Mouse (Mus musculus) kidney, adult 2 months (tissue): Measurements from ENCODE around the gene Ltb. TPM values are rescaled to one million over a fixed set of nuclear protein-coding genes. Genes with fewer than 3 reads are reported as not detected.
"Not testable (repeated sequence)": the region's sequence is repeated elsewhere in the genome, so short reads cannot be mapped to it uniquely, and the experiment has no call there.

Experiments
- DNase-seq: peaks from one replicate; pipeline ENCODE4 v3.0.0; 2021
- H3K27ac ChIP-seq: fragments of 200-500 bp; 2 replicates; pipeline ENCODE4 v1.5.1; 2012; ENCODE audit warnings: low read depth, low read length, control low read depth, inconsistent platforms; ENCODE audit not compliant: insufficient read depth
- H3K27me3 ChIP-seq: fragments of 200-500 bp; replicated peaks from 2 replicates; pipeline ENCODE4 v1.6.1; 2012; ENCODE audit warnings: mild to moderate bottlenecking, moderate library complexity, low read length, inconsistent platforms; ENCODE audit not compliant: control insufficient read depth, insufficient read depth
- H3K36me3 ChIP-seq: fragments of 200-500 bp; 2 replicates; pipeline ENCODE4 v1.6.1; 2012; ENCODE audit warnings: mild to moderate bottlenecking, moderate library complexity, low read length, inconsistent platforms; ENCODE audit not compliant: control insufficient read depth, insufficient read depth
- H3K4me1 ChIP-seq: fragments of 200-500 bp; 2 replicates; pipeline ENCODE4 v1.6.1; 2011; ENCODE audit warnings: low read length; ENCODE audit not compliant: control insufficient read depth, insufficient read depth
- H3K4me3 ChIP-seq: fragments of 200-500 bp; 2 replicates; pipeline ENCODE4 v1.5.1; 2011; ENCODE audit warnings: mild to moderate bottlenecking, low read depth, low read length, control low read depth; ENCODE audit not compliant: insufficient read depth
- CTCF ChIP-seq: fragments of 200-500 bp; conservative IDR thresholded peaks from 2 replicates; pipeline ENCODE4 v1.5.1; 2011; ENCODE audit warnings: low read depth, mild to moderate bottlenecking, control low read depth, low read length, moderate library complexity, mixed read lengths; ENCODE audit not compliant: insufficient read depth, insufficient read length
- POLR2A ChIP-seq: fragments of 200-500 bp; IDR thresholded peaks from one replicate; pipeline ENCODE4 v1.6.1; 2011; ENCODE audit warnings: low read depth, low read length, control low read depth
- WGBS: fragments of 180-500 bp; shearing (Covaris S2); methylation state at CpG from one replicate; pipeline ENCODE4 v1.1.7; 2018; 5-methylcytosine and 5-hydroxymethylcytosine counted together
- polyA plus RNA-seq: library from polyadenylated mRNA; depleted of rRNA; stranded (reverse); fragments of >200 nt; gene quantifications from 2 replicates; pipeline ENCODE4 v1.2.3, GENCODE M21; 2012

The Ltb gene
- polyA plus RNA-seq, 1 experiment: 20.9 TPM

DNA sequence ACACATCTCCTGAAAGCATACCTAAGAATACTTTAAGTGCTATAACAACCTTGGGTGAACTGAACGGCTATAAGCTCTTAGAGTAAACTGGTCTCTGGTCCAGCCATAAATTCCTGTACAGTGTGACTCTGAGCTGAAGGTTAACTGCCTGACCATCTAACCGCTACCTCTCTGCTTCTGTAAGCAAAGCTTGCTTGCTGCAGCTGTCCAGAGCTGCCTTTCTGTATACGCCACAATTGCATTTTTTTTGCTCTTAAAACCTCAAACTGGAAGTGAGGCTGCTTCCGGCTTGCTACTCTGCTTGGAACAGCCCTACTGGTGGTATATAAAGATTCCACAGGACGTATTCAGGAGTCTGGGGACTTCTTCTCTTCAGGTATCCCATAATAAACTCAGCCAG is 38.4 kb downstream of the Ltb start:
- Histone ChIP-seq H3K4me3 (no peak overlapping the region), H3K27me3 (no peaks in the 10 kb centered on the region), H3K27ac (peak overlapping the region; percentile 47; the same call in 1 of the 2 replicates), H3K4me1 (peaks cover 4% of the 10 kb centered on the region; the same call in 1 of the 2 replicates), H3K36me3 (no peaks in the 10 kb centered on the region)
- no peak for DNase-seq
- 60% methylated on average over 5 of the region's 5 CpGs for WGBS
- no peak for TF ChIP-seq POLR2A
- no peak for TF ChIP-seq CTCF

GRCm38 (mm10) chr17:35233114-35233980 is 39.1 kb downstream of the Ltb start, which contains the start of gene Atp6v1g2:
TSS of gene Atp6v1g2 (plus strand) at chr17:35233660.
- Histone ChIP-seq H3K4me3 (no peak within 1 kb of the TSS), H3K27me3 (no peaks in the 10 kb centered on the region), H3K27ac (peak within 1 kb of the TSS; percentile 47), H3K4me1 (peaks cover 4% of the 10 kb centered on the region; the same call in 1 of the 2 replicates), H3K36me3 (no peaks in the 10 kb centered on the region)
- peak; percentile 59 for DNase-seq
- TF ChIP-seq POLR2A (no peak), CTCF (no peak)
- WGBS: 41% methylated on average over 18 of the region's 18 CpGs

DNA sequence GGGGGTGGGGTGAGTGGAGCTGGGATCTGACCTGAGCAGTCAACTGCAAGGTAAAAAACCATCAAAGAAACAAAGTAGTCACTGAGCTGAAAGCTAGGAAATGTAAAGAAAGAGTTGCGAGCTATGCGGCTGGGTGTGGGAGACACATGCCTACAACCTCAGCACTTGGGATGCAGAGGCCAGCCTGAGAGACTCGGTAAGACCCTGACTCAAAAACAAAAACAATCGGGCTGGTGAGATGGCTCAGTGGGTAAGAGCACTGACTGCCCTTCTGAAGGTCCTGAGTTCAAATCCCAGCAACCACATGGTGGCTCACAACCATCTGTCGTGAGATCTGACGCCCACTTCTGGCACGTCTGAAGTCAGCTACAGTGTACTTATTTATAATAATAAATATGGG is 39.9 kb downstream of the Ltb start:
- DNase-seq, H3K4me3 ChIP-seq, H3K36me3 ChIP-seq, H3K4me1 ChIP-seq, H3K27ac ChIP-seq, H3K27me3 ChIP-seq: not testable (repeated sequence)
- 75% methylated on average over 7 of the region's 7 CpGs for whole genome bisulfite sequencing

- no peak for DNase-seq
- TF ChIP-seq POLR2A (peak; percentile 11), CTCF (no peak)
- WGBS: 1% methylated on average over 31 of the region's 31 CpGs
Observed at GRCm38 (mm10) chr17:35234903-35235302, 40.7 kb downstream of the Ltb start.

DNA sequence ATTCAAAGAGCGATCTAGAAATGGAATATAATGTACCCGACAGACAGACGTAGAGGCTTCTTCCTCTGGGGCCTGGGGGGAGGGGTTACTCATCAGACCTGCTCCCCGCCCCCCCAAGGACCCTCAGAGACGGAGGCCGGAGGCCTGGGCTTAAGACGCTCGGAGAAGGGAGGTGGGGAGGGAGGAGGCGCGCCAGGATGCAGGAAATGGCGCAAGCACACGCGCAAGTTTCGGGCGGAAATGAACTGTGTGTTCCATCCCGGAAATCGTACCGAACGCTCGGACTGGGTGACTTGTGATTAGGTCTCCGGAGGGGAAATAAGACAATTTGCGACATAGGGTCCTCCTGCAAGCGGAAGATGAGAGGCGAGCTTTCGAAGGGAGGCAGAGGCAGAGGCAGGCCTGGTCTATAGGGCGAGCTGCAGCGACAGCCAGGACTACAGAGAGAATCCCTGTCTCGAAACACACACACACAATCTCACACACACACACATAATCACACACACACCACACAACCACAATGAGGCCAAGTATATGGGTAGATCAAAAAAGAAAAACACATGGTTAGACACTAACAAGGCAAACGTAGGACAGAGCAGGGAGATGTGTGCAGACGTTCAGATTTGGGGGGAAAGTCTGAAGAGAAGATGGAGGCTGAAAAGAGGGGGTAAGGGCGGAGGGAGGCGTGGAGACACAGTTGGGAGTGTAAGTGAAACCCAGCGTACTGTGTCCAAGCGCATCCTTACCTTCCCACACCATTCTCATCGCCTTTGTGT is 41.6 kb downstream of the Ltb start, which contains the start of gene Nfkbil1:
Nfkbil1 (minus strand) TSS at position 179 of the 776 bp plus-strand sequence.
- TF ChIP-seq CTCF: 0 out of 2 replicates have a peak, but pooled peaks have one; percentile 0
- TF ChIP-seq POLR2A: peak; percentile 36
- Histone ChIP-seq H3K36me3 (no peaks in the 10 kb centered on the region), H3K4me3 (peak within 1 kb of the TSS; percentile 69), H3K4me1 (peaks cover 8% of the 10 kb centered on the region; the same call in 1 of the 2 replicates), H3K27me3 (no peaks in the 10 kb centered on the region), H3K27ac (peak within 1 kb of the TSS; percentile 92)
- WGBS: under 1% methylated on average over 35 of the region's 35 CpGs
- DNase-seq: peak; percentile 96

More at GRCm38 (mm10) chr17:35234903-35235302, 40.7 kb downstream of the Ltb start:
- Histone ChIP-seq H3K4me1 (peaks cover 4% of the 10 kb centered on the region; the same call in 1 of the 2 replicates), H3K36me3 (no peaks in the 10 kb centered on the region), H3K27ac (peak overlapping the region; percentile 88), H3K27me3 (no peaks in the 10 kb centered on the region), H3K4me3 (peak overlapping the region; percentile 69)

DNA sequence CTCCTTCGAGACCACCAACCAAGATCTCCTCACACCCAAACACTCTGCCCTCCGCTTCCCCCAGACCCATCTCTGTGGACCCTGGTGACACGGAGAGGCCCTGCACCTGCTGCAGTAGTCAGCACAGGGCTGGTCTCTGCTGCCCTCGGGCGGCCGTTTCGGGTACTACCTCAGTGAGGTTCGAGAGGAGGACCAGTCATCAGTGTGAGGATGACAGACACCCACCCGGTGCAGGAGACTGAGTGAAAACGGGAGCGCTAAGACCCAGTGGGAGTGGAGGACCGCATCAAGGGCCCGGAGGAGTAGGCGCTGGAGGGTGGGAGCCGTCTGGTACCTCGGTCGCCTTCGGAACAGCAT is 42.1 kb downstream of the Ltb start:
- no peak for TF ChIP-seq POLR2A
- peak; percentile 94 for TF ChIP-seq CTCF
- H3K27ac ChIP-seq: peak overlapping the region; percentile 92
- H3K36me3 ChIP-seq: no peaks in the 10 kb centered on the region
- WGBS: under 1% methylated on average over 18 of the region's 18 CpGs
- DNase-seq: peak; percentile 97
- H3K4me1 ChIP-seq: peaks cover 8% of the 10 kb centered on the region; the same call in 1 of the 2 replicates
- no peaks in the 10 kb centered on the region for H3K27me3 ChIP-seq
- peak overlapping the region; percentile 69 for H3K4me3 ChIP-seq

GRCm38 (mm10) chr17:35236996-35237395 is 42.8 kb downstream of the Ltb start:
- no peak for DNase-seq
- TF ChIP-seq CTCF: no peak
- no peak for TF ChIP-seq POLR2A

More at GRCm38 (mm10) chr17:35236996-35237395, 42.8 kb downstream of the Ltb start:
- Histone ChIP-seq H3K4me3 (no peak overlapping the region), H3K27me3 (no peaks in the 10 kb centered on the region), H3K27ac (no peak overlapping the region), H3K36me3 (no peaks in the 10 kb centered on the region), H3K4me1 (peaks cover 8% of the 10 kb centered on the region; the same call in 1 of the 2 replicates)
- 76% methylated on average over 9 of the region's 9 CpGs for WGBS
